Mouse (Mus musculus): ENCODE data around the gene Trp53bp2. TPM values are rescaled to one million over a fixed set of nuclear protein-coding genes. Genes with fewer than 3 reads are reported as not detected.

Trp53bp2 gene
- polyA plus RNA-seq, 1 experiment from 2014 or later: 20.6 TPM

DNA sequence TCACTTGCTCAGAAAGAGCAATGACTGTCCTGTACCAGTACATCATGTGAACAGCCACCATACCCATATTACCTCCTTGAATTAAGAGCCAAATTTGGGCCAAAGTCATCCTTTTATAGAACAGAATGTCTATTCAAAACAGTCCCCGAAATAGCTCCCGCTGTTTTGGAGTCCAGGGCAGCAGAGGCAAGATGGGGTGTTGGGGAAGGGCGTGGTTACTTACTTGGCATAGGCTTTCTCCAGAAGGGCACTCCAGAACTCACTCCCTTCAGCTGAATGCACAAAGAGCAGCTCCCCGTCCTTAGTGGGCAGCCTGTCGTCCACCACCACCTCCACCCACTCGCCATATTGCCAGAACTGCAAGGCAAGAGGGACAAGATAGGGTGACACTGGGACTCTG lies 82.9 kb downstream of the Trp53bp2 start:
- no peak for ATAC-seq (ENCODE audit: insufficient number of reproducible peaks, low FRiP score, low TSS enrichment, low read depth)
- Histone ChIP-seq H3K4me3 (no peak overlapping the region), H3K9ac (no peak overlapping the region), H3K9me3 (no peaks in the 10 kb centered on the region), H3K36me3 (peaks cover 53% of the 10 kb centered on the region), H3K27me3 (no peaks in the 10 kb centered on the region), H3K27ac (no peak overlapping the region; the same call in 1 of the 2 replicates), H3K4me2 (no peak overlapping the region), H3K4me1 (peaks cover 36% of the 10 kb centered on the region)
- WGBS: 90% methylated on average over 6 of the region's 6 CpGs

- Histone ChIP-seq H3K4me3 (no peak overlapping the region), H3K27ac (peak overlapping the region; percentile 17; the same call in 1 of the 2 replicates), H3K4me2 (no peak overlapping the region), H3K27me3 (no peaks in the 10 kb centered on the region), H3K4me1 (peaks cover 52% of the 10 kb centered on the region), H3K9ac (no peak overlapping the region), H3K9me3 (no peaks in the 10 kb centered on the region), H3K36me3 (peaks cover 31% of the 10 kb centered on the region)
- 67% methylated on average over 17 of the region's 17 CpGs for WGBS
- no peak for ATAC-seq (ENCODE audit: insufficient number of reproducible peaks, low FRiP score, low TSS enrichment, low read depth)
These were observed 85.5 kb downstream of the Trp53bp2 start for GRCm38 (mm10) chr1:182494285-182495145.

DNA sequence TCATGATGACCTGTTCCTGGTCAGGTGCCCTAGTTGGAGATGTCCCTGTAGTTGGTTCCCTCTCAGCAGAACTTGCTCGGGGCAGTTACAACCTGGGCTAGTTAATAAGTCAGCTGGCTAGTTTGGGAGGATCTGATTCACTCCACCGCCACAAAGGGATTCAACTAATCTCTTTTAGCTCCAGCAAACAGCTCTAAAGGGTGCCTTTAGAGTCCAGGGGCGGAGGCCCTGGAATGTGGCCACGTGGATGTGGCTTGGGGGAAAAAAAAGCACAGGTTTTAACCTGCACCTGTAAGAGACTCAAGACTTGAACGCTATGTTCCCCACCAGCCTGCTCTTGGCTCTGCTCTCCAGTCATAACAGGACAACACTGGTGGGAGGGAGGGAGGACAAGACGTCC lies 87.7 kb downstream of the Trp53bp2 start:
- H3K27ac ChIP-seq: no peak overlapping the region
- H3K36me3 ChIP-seq: peaks cover 33% of the 10 kb centered on the region
- H3K9ac ChIP-seq: no peak overlapping the region
- H3K4me2 ChIP-seq: no peak overlapping the region
- 57% methylated on average over 6 of the region's 6 CpGs for WGBS
- ATAC-seq (ENCODE audit: insufficient number of reproducible peaks, low FRiP score, low TSS enrichment, low read depth): no peak
- no peaks in the 10 kb centered on the region for H3K9me3 ChIP-seq
- no peaks in the 10 kb centered on the region for H3K27me3 ChIP-seq
- H3K4me1 ChIP-seq: peaks cover 56% of the 10 kb centered on the region
- H3K4me3 ChIP-seq: no peak overlapping the region

DNA sequence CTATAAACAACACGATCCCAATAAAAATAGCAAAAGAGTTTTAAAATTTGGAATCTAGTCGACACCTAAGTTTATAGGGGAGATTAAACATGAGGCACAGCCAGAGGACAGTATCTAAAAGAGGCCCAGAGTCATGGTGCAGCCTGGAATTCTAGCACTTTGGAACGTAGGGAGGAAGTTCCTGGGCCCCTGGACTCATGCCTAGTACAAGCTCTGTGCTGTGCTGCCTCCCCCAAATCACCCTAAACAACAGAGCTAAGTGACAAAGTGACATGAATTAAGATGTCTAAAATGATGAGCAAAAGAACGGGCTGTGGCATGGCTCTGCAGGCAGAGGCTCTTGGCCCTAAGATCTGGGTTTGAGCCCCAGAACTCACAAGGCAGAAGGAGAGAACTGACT lies 88.8 kb downstream of the Trp53bp2 start:
- Histone ChIP-seq H3K9ac (no peak overlapping the region), H3K36me3 (peaks cover 32% of the 10 kb centered on the region), H3K4me2 (no peak overlapping the region), H3K9me3 (no peaks in the 10 kb centered on the region), H3K27ac (no peak overlapping the region), H3K4me1 (peaks cover 65% of the 10 kb centered on the region), H3K27me3 (no peaks in the 10 kb centered on the region), H3K4me3 (no peak overlapping the region)
- 29% methylated on average over 4 of the region's 4 CpGs for WGBS
- no peak for ATAC-seq (ENCODE audit: insufficient number of reproducible peaks, low FRiP score, low TSS enrichment, low read depth)

GRCm38 (mm10) chr1:182499443-182500089 lies 90.6 kb downstream of the Trp53bp2 start:
- H3K4me3 ChIP-seq: no peak overlapping the region
- H3K9me3 ChIP-seq: no peaks in the 10 kb centered on the region
- ATAC-seq (ENCODE audit: insufficient number of reproducible peaks, low FRiP score, low TSS enrichment, low read depth): no peak
- H3K27me3 ChIP-seq: no peaks in the 10 kb centered on the region
- H3K4me1 ChIP-seq: peaks cover 76% of the 10 kb centered on the region
- H3K27ac ChIP-seq: no peak overlapping the region
- H3K4me2 ChIP-seq: no peak overlapping the region
- H3K9ac ChIP-seq: no peak overlapping the region
- peaks cover 27% of the 10 kb centered on the region for H3K36me3 ChIP-seq
- WGBS: 75% methylated on average over 9 of the region's 9 CpGs

DNA sequence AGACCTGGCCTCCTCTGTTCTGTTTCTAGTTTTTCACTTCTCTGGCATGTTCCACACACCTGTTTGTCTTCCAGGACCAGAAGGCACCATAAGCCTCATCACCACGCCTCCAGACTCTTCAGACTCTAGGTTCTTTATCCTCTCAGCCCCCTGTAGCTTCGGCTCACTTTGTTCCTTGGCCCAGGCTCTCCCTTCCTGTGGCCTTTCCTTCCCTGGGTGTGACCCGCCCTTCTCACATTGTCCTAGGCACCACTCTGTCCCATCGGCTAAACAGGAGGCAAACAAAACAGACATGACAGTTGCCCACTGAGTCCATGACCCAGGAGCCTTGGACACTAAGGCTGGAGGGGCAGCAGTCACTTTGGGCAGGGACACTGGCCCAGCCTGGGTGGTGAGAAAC lies 91.3 kb downstream of the Trp53bp2 start:
- peaks cover 27% of the 10 kb centered on the region for H3K36me3 ChIP-seq
- no peaks in the 10 kb centered on the region for H3K9me3 ChIP-seq
- no peak overlapping the region for H3K9ac ChIP-seq
- no peak overlapping the region for H3K4me3 ChIP-seq
- peaks cover 73% of the 10 kb centered on the region for H3K4me1 ChIP-seq
- WGBS: 80% methylated on average over 4 of the region's 4 CpGs
- no peak overlapping the region for H3K27ac ChIP-seq
- no peak overlapping the region for H3K4me2 ChIP-seq
- no peaks in the 10 kb centered on the region for H3K27me3 ChIP-seq
- no peak for ATAC-seq (ENCODE audit: insufficient number of reproducible peaks, low FRiP score, low TSS enrichment, low read depth)

DNA sequence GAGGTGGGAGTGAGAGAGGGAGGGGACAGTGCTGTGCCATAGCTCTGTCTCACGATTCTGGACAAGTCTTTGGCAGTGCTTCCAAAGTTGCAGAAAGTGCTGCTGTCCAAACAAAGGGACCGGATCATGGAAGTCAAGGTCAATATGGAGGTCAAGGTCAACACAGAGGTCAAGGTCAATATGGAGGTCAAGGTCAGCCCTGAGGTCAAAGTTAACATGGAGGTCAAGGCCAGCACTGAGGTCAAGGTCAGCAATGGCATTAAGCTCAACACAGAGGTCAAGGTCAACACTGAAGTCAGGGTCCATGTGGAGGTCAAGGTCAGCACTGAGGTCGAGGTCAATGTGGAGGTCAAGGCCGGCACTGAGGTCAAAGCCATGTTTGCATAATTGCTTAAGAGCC lies 91.9 kb downstream of the Trp53bp2 start:
- WGBS: 84% methylated on average over 4 of the region's 4 CpGs
- Histone ChIP-seq H3K36me3 (peaks cover 29% of the 10 kb centered on the region), H3K4me1 (peaks cover 72% of the 10 kb centered on the region), H3K27ac (peak overlapping the region; percentile 66; the same call in 1 of the 2 replicates), H3K27me3 (no peaks in the 10 kb centered on the region), H3K4me2 (no peak overlapping the region), H3K9ac (no peak overlapping the region), H3K4me3 (no peak overlapping the region), H3K9me3 (no peaks in the 10 kb centered on the region)
- ATAC-seq (ENCODE audit: insufficient number of reproducible peaks, low FRiP score, low TSS enrichment, low read depth): no peak

GRCm38 (mm10) chr1:182501815-182502405 lies 92.9 kb downstream of the Trp53bp2 start:
- Histone ChIP-seq H3K9ac (no peak overlapping the region), H3K36me3 (peaks cover 30% of the 10 kb centered on the region), H3K27ac (peak overlapping the region; percentile 66; the same call in 1 of the 2 replicates), H3K4me1 (peaks cover 70% of the 10 kb centered on the region), H3K4me3 (no peak overlapping the region), H3K27me3 (no peaks in the 10 kb centered on the region), H3K9me3 (no peaks in the 10 kb centered on the region), H3K4me2 (no peak overlapping the region)
- ATAC-seq (ENCODE audit: insufficient number of reproducible peaks, low FRiP score, low TSS enrichment, low read depth): no peak
- WGBS: 82% methylated on average over 7 of the region's 7 CpGs

- H3K27me3 ChIP-seq: no peaks in the 10 kb centered on the region
These were observed 93.6 kb downstream of the Trp53bp2 start for GRCm38 (mm10) chr1:182502491-182503050.

GRCm38 (mm10) chr1:182503206-182503900 lies 94.4 kb downstream of the Trp53bp2 start:
- H3K4me2 ChIP-seq: no peak overlapping the region
- 78% methylated on average over 13 of the region's 13 CpGs for WGBS
- ATAC-seq (ENCODE audit: insufficient number of reproducible peaks, low FRiP score, low TSS enrichment, low read depth): no peak
- peaks cover 61% of the 10 kb centered on the region for H3K4me1 ChIP-seq
- H3K27ac ChIP-seq: peak overlapping the region; percentile 13
- H3K9me3 ChIP-seq: no peaks in the 10 kb centered on the region
- H3K27me3 ChIP-seq: no peaks in the 10 kb centered on the region
- no peak overlapping the region for H3K9ac ChIP-seq
- peaks cover 30% of the 10 kb centered on the region for H3K36me3 ChIP-seq
- no peak overlapping the region for H3K4me3 ChIP-seq

More at GRCm38 (mm10) chr1:182502491-182503050, 93.6 kb downstream of the Trp53bp2 start:
- H3K36me3 ChIP-seq: peaks cover 30% of the 10 kb centered on the region
- whole genome bisulfite sequencing: 83% methylated on average over 7 of the region's 7 CpGs
- no peak overlapping the region for H3K4me2 ChIP-seq
- H3K4me1 ChIP-seq: peaks cover 65% of the 10 kb centered on the region
- no peak for ATAC-seq (ENCODE audit: insufficient number of reproducible peaks, low FRiP score, low TSS enrichment, low read depth)
- H3K9ac ChIP-seq: no peak overlapping the region
- H3K4me3 ChIP-seq: no peak overlapping the region
- no peaks in the 10 kb centered on the region for H3K9me3 ChIP-seq
- peak overlapping the region; percentile 66 for H3K27ac ChIP-seq

DNA sequence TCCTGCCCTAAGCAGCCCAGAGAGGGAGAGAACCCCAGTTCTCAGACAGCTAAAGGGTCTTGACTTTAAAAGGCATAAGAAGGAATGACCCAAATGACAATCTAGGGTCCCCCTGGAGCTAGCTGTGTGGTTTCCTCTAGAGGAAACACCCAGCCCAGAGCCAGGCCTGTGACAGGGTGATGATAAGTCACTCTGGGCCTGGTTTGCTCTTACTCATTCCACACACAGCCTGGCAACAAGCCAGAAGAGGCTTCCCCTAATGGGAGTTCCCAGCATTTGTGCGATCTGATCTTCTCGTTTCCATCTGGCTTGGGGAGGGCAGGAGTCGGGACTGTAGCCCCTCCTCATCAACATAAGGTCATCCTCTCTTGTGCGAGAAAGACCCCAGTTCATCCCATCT lies 95.3 kb downstream of the Trp53bp2 start:
- H3K4me1 ChIP-seq: peaks cover 57% of the 10 kb centered on the region
- 0 out of 2 replicates have a peak, but pooled peaks have one; percentile 46 for ATAC-seq (ENCODE audit: insufficient number of reproducible peaks, low FRiP score, low TSS enrichment, low read depth)
- 20% methylated on average over 4 of the region's 4 CpGs for WGBS
- H3K9me3 ChIP-seq: no peaks in the 10 kb centered on the region
- H3K27me3 ChIP-seq: no peaks in the 10 kb centered on the region
- H3K36me3 ChIP-seq: peaks cover 38% of the 10 kb centered on the region
- H3K4me2 ChIP-seq: no peak overlapping the region
- no peak overlapping the region for H3K4me3 ChIP-seq
- H3K27ac ChIP-seq: peak overlapping the region; percentile 13
- no peak overlapping the region for H3K9ac ChIP-seq
